Mouse (Mus musculus): Measurements from ENCODE around the gene Hoxa9.

- TF ChIP-seq CTCF (IDR thresholded peaks at IDR 0.05; ENCODE audit: low read depth, low read length) (no peak), POLR2A (IDR thresholded peaks at IDR 0.05; ENCODE audit: borderline replicate concordance, low read depth, low read length) (no peak)
Measured at GRCm38 (mm10) chr6:52272766-52273655, 42.1 kb upstream of the Hoxa9 start.

All from bone marrow macrophage, adult 2 months (primary cell).